Mouse (Mus musculus) CH12.LX (cell line): ENCODE results near the gene Nemp1. TPM values are rescaled to one million over a fixed set of nuclear protein-coding genes. Genes with fewer than 3 reads are reported as not detected.

ENCODE experiments used
- DNase-seq: peaks from one replicate; pipeline ENCODE4 v3.0.0-alpha.2; 2013; ENCODE audit errors: extremely low read depth
- H3K27ac ChIP-seq: 2 replicates; pipeline ENCODE4 v1.5.1; 2012; ENCODE audit warnings: low read depth, mild to moderate bottlenecking, control low read depth, moderate library complexity; ENCODE audit not compliant: insufficient read depth
- H3K27me3 ChIP-seq: replicated peaks from 2 replicates; pipeline ENCODE3; 2012; ENCODE audit warnings: inconsistent platforms
- H3K36me3 ChIP-seq, 2 experiments: replicated peaks in 1 of 2; 2 replicates each; pipeline versions ENCODE3 to v1.6.1; 2012; ENCODE audit warnings: inconsistent platforms in 1 of 2, low read length in 1 of 2, mild to moderate bottlenecking in 1 of 2, mixed read lengths in 1 of 2, moderate library complexity in 1 of 2; ENCODE audit not compliant: control insufficient read depth in 1 of 2, insufficient read depth in 1 of 2
- H3K4me1 ChIP-seq, 2 experiments: 2 replicates each; pipeline ENCODE4 v1.6.1; 2012; ENCODE audit warnings: inconsistent platforms in 1 of 2, moderate library complexity in 1 of 2; ENCODE audit not compliant: insufficient read depth in 2 of 2, control insufficient read depth in 1 of 2
- H3K4me2 ChIP-seq: 2 replicates; pipeline ENCODE4 v1.6.1; 2012; ENCODE audit warnings: low read depth, mild to moderate bottlenecking, control low read depth; ENCODE audit not compliant: poor library complexity, insufficient read depth, severe bottlenecking
- H3K4me3 ChIP-seq, 3 experiments: fragments of 150-350 bp in 1 of 3; sonication (generic) in 1 of 3; replicated peaks in 1 of 3; 2 replicates each; pipeline versions ENCODE3 to v1.5.1; 2011 to 2012; ENCODE audit warnings: low read depth in 2 of 3, low read length in 2 of 3, mild to moderate bottlenecking in 2 of 3, moderate library complexity in 2 of 3, control low read depth in 1 of 3, improper control_type of control experiment in 1 of 3, inconsistent platforms in 1 of 3, mixed read lengths in 1 of 3; ENCODE audit not compliant: poor library complexity in 1 of 3
- H3K79me2 ChIP-seq: replicated peaks from 2 replicates; pipeline ENCODE4 v1.6.1; 2012; ENCODE audit warnings: mild to moderate bottlenecking, moderate library complexity; ENCODE audit not compliant: control insufficient read depth, poor library complexity, insufficient read depth, severe bottlenecking; ENCODE audit errors: extremely low read depth
- H3K9ac ChIP-seq: 2 replicates; pipeline ENCODE4 v1.6.1; 2012; ENCODE audit warnings: low read depth, mild to moderate bottlenecking, control low read depth, moderate library complexity; ENCODE audit not compliant: insufficient read depth
- H3K9me3 ChIP-seq: replicated peaks from 2 replicates; pipeline ENCODE3; 2012; ENCODE audit warnings: low read length, inconsistent platforms, mixed read lengths
- CHD2 ChIP-seq: IDR thresholded peaks from 2 replicates; pipeline ENCODE4 v1.6.1; 2011; ENCODE audit warnings: low read length, improper control_type of control experiment
- E2F4 ChIP-seq: IDR thresholded peaks from 2 replicates; pipeline ENCODE4 v1.6.1; 2011; ENCODE audit warnings: low read depth, low read length, improper control_type of control experiment; ENCODE audit not compliant: insufficient replicate concordance
- ELF1 ChIP-seq: IDR thresholded peaks from 2 replicates; pipeline ENCODE4 v1.6.1; 2014; ENCODE audit warnings: low read depth, mild to moderate bottlenecking, inconsistent platforms, low read length, improper control_type of control experiment
- HCFC1 ChIP-seq: IDR thresholded peaks from 2 replicates; pipeline ENCODE4 v1.6.1; 2012; ENCODE audit warnings: low read depth, mild to moderate bottlenecking, inconsistent platforms, low read length, improper control_type of control experiment
- IRF4 ChIP-seq: IDR thresholded peaks from 2 replicates; pipeline ENCODE4 v1.6.1; 2014; ENCODE audit warnings: low read depth, mild to moderate bottlenecking, inconsistent platforms, low read length, improper control_type of control experiment
- JUN ChIP-seq: IDR thresholded peaks from 2 replicates; pipeline ENCODE4 v1.6.1; 2011; ENCODE audit warnings: low read depth, mild to moderate bottlenecking, low read length, improper control_type of control experiment, moderate library complexity; ENCODE audit not compliant: insufficient read depth
- JUND ChIP-seq: conservative IDR thresholded peaks from 2 replicates; pipeline ENCODE4 v1.6.1; 2011; ENCODE audit warnings: low read depth, low read length, improper control_type of control experiment
- MAFK ChIP-seq: IDR thresholded peaks from 2 replicates; pipeline ENCODE4 v1.6.1; 2011; ENCODE audit warnings: low read length, improper control_type of control experiment; ENCODE audit not compliant: insufficient replicate concordance
- MAZ ChIP-seq: IDR thresholded peaks from 2 replicates; pipeline ENCODE4 v1.6.1; 2012; ENCODE audit warnings: low read depth, mild to moderate bottlenecking, inconsistent platforms, low read length, improper control_type of control experiment, moderate library complexity
- MEF2A ChIP-seq: IDR thresholded peaks from 2 replicates; pipeline ENCODE4 v1.6.1; 2014; ENCODE audit warnings: low read depth, mild to moderate bottlenecking, inconsistent platforms, low read length, improper control_type of control experiment, borderline replicate concordance
- MXI1 ChIP-seq: IDR thresholded peaks from 2 replicates; pipeline ENCODE4 v1.6.1; 2011; ENCODE audit warnings: mild to moderate bottlenecking, low read depth, low read length, improper control_type of control experiment
- MYC ChIP-seq: IDR thresholded peaks from 2 replicates; pipeline ENCODE4 v1.6.1; 2011; ENCODE audit warnings: low read depth, mild to moderate bottlenecking, improper control_type of control experiment, low read length
- NELFE ChIP-seq: IDR thresholded peaks from 2 replicates; pipeline ENCODE4 v1.6.1; 2011; ENCODE audit warnings: low read depth, low read length, improper control_type of control experiment
- NRF1 ChIP-seq: IDR thresholded peaks from 2 replicates; pipeline ENCODE4 v1.6.1; 2014; ENCODE audit warnings: low read depth, mild to moderate bottlenecking, inconsistent platforms, low read length, improper control_type of control experiment, moderate library complexity
- PAX5 ChIP-seq: IDR thresholded peaks from 2 replicates; pipeline ENCODE4 v1.6.1; 2012; ENCODE audit warnings: low read length, inconsistent platforms, mixed read lengths
- RAD21 ChIP-seq: IDR thresholded peaks from 2 replicates; pipeline ENCODE4 v1.6.1; 2011; ENCODE audit warnings: low read depth, mild to moderate bottlenecking, low read length, improper control_type of control experiment, moderate library complexity
- RCOR1 ChIP-seq: conservative IDR thresholded peaks from 2 replicates; pipeline ENCODE4 v1.6.1; 2012; ENCODE audit warnings: low read depth, mild to moderate bottlenecking, inconsistent platforms, low read length, improper control_type of control experiment
- SMC3 ChIP-seq: IDR thresholded peaks from 2 replicates; pipeline ENCODE4 v1.6.1; 2011; ENCODE audit warnings: low read depth, low read length, improper control_type of control experiment
- TBP ChIP-seq: conservative IDR thresholded peaks from 2 replicates; pipeline ENCODE4 v1.6.1; 2011; ENCODE audit warnings: low read depth, low read length, improper control_type of control experiment
- TCF12 ChIP-seq: IDR thresholded peaks from 2 replicates; pipeline ENCODE4 v1.6.1; 2014; ENCODE audit warnings: low read depth, mild to moderate bottlenecking, inconsistent platforms, low read length, improper control_type of control experiment
- USF2 ChIP-seq: conservative IDR thresholded peaks from 2 replicates; pipeline ENCODE4 v1.6.1; 2011; ENCODE audit warnings: low read depth, low read length, improper control_type of control experiment
- ZKSCAN1 ChIP-seq: IDR thresholded peaks from 2 replicates; pipeline ENCODE4 v1.6.1; 2012; ENCODE audit warnings: low read depth, inconsistent platforms, low read length, improper control_type of control experiment, borderline replicate concordance
- ZNF384 ChIP-seq: IDR thresholded peaks from 2 replicates; pipeline ENCODE4 v1.6.1; 2012; ENCODE audit warnings: low read depth, low read length, improper control_type of control experiment, inconsistent platforms
- dilution Hi-C: fragments of 300-500 bp; cut with MboI; formaldehyde crosslinking; loops from 2 replicates; pipeline ENCODE4 v1.14.3; 2020; ENCODE audit warnings: low sequenced_read_pairs; ENCODE audit not compliant: extremely low pct_unique_long_range_greater_than_20kb, extremely low pct_ligation_motif_present
- in situ Hi-C: fragments of 300-500 bp; cut with MboI; formaldehyde crosslinking; loops from 3 replicates; pipeline ENCODE4 v1.14.3; 2019; ENCODE audit warnings: low sequenced_read_pairs, low pct_ligation_motif_present, low pct_unique_long_range_greater_than_20kb, mixed read lengths
- polyA plus RNA-seq: library from polyadenylated mRNA; unstranded; fragments of >175 nt; gene quantifications from 2 replicates; pipeline ENCODE4 v1.2.1, GENCODE M21; 2012; ENCODE audit warnings: low read depth; ENCODE audit not compliant: insufficient read length
- total RNA-seq, 2 experiments: library from RNA; depleted of rRNA; stranded (reverse); fragments of 300-350 nt in 1 of 2; fragments of >200 nt in 1 of 2; gene quantifications; 2 replicates each; pipeline ENCODE4 v1.2.3; 2012 to 2014

Nemp1 gene
- total and polyA plus RNA-seq, 3 experiments = 8.3 to 17.4 (median 13.2) TPM

- no peak overlapping the region for H3K27ac ChIP-seq
- H3K4me1 ChIP-seq = peaks cover 5 to 20% of the 10 kb centered on the region in 2 experiments; a peak in 2 of 4 replicates
- no peaks in the 10 kb centered on the region for H3K9me3 ChIP-seq
- H3K9ac ChIP-seq = no peak overlapping the region
- H3K4me3 ChIP-seq = no peak overlapping the region
- TF ChIP-seq RCOR1 (no peak), MYC (no peak), SMC3 (no peak), CHD2 (no peak), ZNF384 (no peak), JUN (no peak), PAX5 (no peak), RAD21 (no peak), IRF4 (no peak)
- dilution Hi-C loops = no loop called here
- H3K79me2 ChIP-seq = no peaks in the 10 kb centered on the region
- no peaks in the 10 kb centered on the region for H3K27me3 ChIP-seq
- peaks cover 4 to 34% of the 10 kb centered on the region in 2 experiments for H3K36me3 ChIP-seq
- no peak for DNase-seq
- in situ Hi-C loops = loop anchor here (25.0 kb wide), 1 partner anchor 188 kb away; no protein-coding TSS in a partner anchor
- no peak overlapping the region for H3K4me2 ChIP-seq
Observed at GRCm38 (mm10) chr10:127748847-127749612, 82.3 kb downstream of the Nemp1 start.

GRCm38 (mm10) chr10:127750136-127750777 lies 83.6 kb downstream of the Nemp1 start:
- DNase-seq = no peak
- H3K9ac ChIP-seq = no peak overlapping the region
- no peak overlapping the region for H3K4me2 ChIP-seq
- no peaks in the 10 kb centered on the region for H3K79me2 ChIP-seq
- in situ Hi-C loops = no loop called here
- no peaks in the 10 kb centered on the region for H3K9me3 ChIP-seq
- H3K27ac ChIP-seq = no peak overlapping the region
- H3K4me1 ChIP-seq = peaks cover 5 to 14% of the 10 kb centered on the region in 2 experiments; a peak in 2 of 4 replicates
- TF ChIP-seq ELF1 (no peak), ZKSCAN1 (no peak), MEF2A (no peak), USF2 (no peak), TCF12 (no peak), NRF1 (no peak), ZNF384 (no peak), MXI1 (no peak), NELFE (no peak), MAFK (no peak), TBP (no peak), E2F4 (no peak), MAZ (no peak), RCOR1 (no peak), PAX5 (no peak), JUND (no peak), HCFC1 (no peak)
- no peaks in the 10 kb centered on the region for H3K27me3 ChIP-seq
- H3K4me3 ChIP-seq = no peak overlapping the region
- peaks cover 0 to 26% of the 10 kb centered on the region in 2 experiments for H3K36me3 ChIP-seq
- dilution Hi-C loops = no loop called here
